ENCODE assay signal across 10 mouse cellular contexts in the genomic region with DNA sequence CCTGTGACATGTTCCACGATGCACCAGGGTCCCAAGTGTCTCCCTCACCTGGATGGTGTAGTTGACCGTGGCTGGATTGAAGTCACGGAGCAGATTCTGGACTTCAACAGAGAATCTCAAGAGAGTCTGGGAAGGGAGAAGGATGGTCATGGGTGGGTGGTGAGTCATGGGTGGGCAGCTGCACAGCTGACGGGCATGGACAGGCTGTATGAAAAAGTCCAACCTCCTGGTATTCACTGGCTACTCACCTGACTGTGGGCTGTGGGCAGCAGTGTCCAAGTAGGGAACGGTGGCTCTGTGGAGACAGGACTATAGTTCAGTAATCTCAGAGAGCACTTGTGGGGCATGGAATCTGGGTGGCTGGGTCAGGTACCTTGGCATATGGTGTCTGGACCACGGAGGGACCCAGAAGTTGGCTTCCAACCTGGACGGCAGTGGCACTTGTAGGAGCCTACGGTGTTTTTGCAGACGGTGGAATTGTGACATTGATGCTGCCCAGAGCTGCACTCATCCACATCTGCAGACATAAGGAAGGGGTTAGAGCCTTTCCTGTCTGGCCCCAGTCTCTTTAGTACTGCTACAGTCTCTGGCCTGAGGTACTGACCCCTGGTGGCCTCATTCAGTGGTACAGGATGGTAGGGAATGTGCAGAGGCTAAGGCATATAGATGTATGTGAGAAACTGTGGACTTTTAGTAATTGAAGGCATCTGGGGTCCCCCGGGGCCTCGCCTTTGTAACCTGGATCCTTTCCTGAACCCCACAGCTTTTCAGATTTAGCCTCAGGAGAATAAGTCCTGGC. TPM values are rescaled to one million over a fixed set of nuclear protein-coding genes. Genes with fewer than 3 reads are reported as not detected.
DNase-seq lines count a peak whose midpoint lies in the region; ATAC-seq and TF ChIP-seq lines count a peak whose summit lies in the region.
"Had no signal": no experiment of that assay in that cellular context is flagged by ENCODE, and none has a peak within 500 bp of the region (broad histone marks: within the 10 kb centered on the region; RNA-seq: fewer than 3 reads in every experiment).

No protein-coding gene starts in this region.

- H3K27ac ChIP-seq in cerebellum, adult 2 months (ENCODE audit: insufficient read depth, low read length) = no peak overlapping the region
- no peak overlapping the region for H3K27ac ChIP-seq in lung, embryonic 14.5 days (ENCODE audit: low read depth)
- no peak overlapping the region for H3K27ac ChIP-seq in embryonic fibroblast, embryonic 13.5 days (ENCODE audit: insufficient read depth, low read length)
- H3K27ac ChIP-seq: embryonic facial prominence, embryonic 15.5 days; macrophage had no signal

- 81% methylated on average over 11 of the region's 11 CpGs for WGBS in cerebellum, adult 2 months
- whole genome bisulfite sequencing in lung, embryonic 14.5 days = 78% methylated on average over 11 of the region's 11 CpGs

- no peak for DNase-seq in cerebellum, adult 2 months
- no peak for DNase-seq in cerebellum, postnatal 36 days
- DNase-seq in lung, embryonic 14.5 days = peak; percentile 61
- no peak for DNase-seq in lung, adult 18-20 months
- DNase-seq in frontal cortex, adult 2 months (ENCODE audit: extremely low spot score in 1 of 2, low spot score in 1 of 2) = no peak
- no peak for DNase-seq in urinary bladder, adult 18-20 months (ENCODE audit: low spot score in 2 of 2)

- H3K36me3 ChIP-seq in lung, embryonic 14.5 days (ENCODE audit: insufficient read depth) = peaks cover 56% of the 10 kb centered on the region
- H3K36me3 ChIP-seq in myocyte (ENCODE audit: control insufficient read depth, insufficient read depth) = peaks cover 33% of the 10 kb centered on the region

- H3K4me3 ChIP-seq in cerebellum, adult 2 months (replicated peaks; ENCODE audit: insufficient read depth, low read depth, low read length) = no peak overlapping the region
- no peak overlapping the region for H3K4me3 ChIP-seq in lung, embryonic 14.5 days (ENCODE audit: low read depth, low read length)
- no peak overlapping the region for H3K4me3 ChIP-seq in embryonic fibroblast, embryonic 13.5 days (ENCODE audit: insufficient read depth, low read length)
- H3K4me3 ChIP-seq in myocyte = no peak overlapping the region
- H3K4me3 ChIP-seq: embryonic facial prominence, embryonic 15.5 days had no signal

- H3K4me2 ChIP-seq in lung, embryonic 14.5 days = no peak overlapping the region
- H3K4me2 ChIP-seq in myocyte (ENCODE audit: low read depth) = no peak overlapping the region
- H3K4me2 ChIP-seq: embryonic facial prominence, embryonic 15.5 days had no signal

- no peak for TF ChIP-seq POLR2A in cerebellum, adult 2 months (IDR thresholded peaks at IDR 0.05; ENCODE audit: borderline replicate concordance, insufficient read depth, low read length)
- TF ChIP-seq POLR2A in embryonic fibroblast, embryonic 13.5 days (IDR thresholded peaks at IDR 0.05; ENCODE audit: low read depth, low read length) = no peak
- peak; percentile 8 for TF ChIP-seq POLR2A in myocyte (IDR thresholded peaks at IDR 0.05; ENCODE audit: insufficient read length, low read depth)

- peak; percentile 47; the same call in 1 of the 2 replicates for TF ChIP-seq CTCF in cerebellum, adult 2 months (IDR thresholded peaks at IDR 0.05; ENCODE audit: borderline replicate concordance, insufficient read depth, low read depth, low read length)
- TF ChIP-seq CTCF in lung, embryonic 14.5 days (IDR thresholded peaks at IDR 0.05; ENCODE audit: low read depth) = peak; percentile 71
- peak; percentile 43; the same call in 1 of the 2 replicates for TF ChIP-seq CTCF in embryonic fibroblast, embryonic 13.5 days (IDR thresholded peaks at IDR 0.05; ENCODE audit: borderline replicate concordance, insufficient read depth, low read length)

- H3ac ChIP-seq in myocyte (ENCODE audit: control insufficient read depth, insufficient read length) = no peak overlapping the region

- H3K9me3 ChIP-seq in lung, embryonic 14.5 days (ENCODE audit: low read depth, low read length) = no peaks in the 10 kb centered on the region
- H3K9me3 ChIP-seq: embryonic facial prominence, embryonic 15.5 days had no signal

- H3K79me2 ChIP-seq in myocyte (ENCODE audit: control insufficient read depth, insufficient read depth) = peaks cover 9% of the 10 kb centered on the region

- no peak overlapping the region for H3K9ac ChIP-seq in lung, embryonic 14.5 days
- H3K9ac ChIP-seq: embryonic facial prominence, embryonic 15.5 days had no signal

- no peaks in the 10 kb centered on the region for H3K4me1 ChIP-seq in cerebellum, adult 2 months (ENCODE audit: control insufficient read depth, insufficient read depth, low read length)
- H3K4me1 ChIP-seq in lung, embryonic 14.5 days (ENCODE audit: insufficient read depth) = no peaks in the 10 kb centered on the region
- H3K4me1 ChIP-seq in embryonic fibroblast, embryonic 13.5 days (ENCODE audit: control insufficient read depth, insufficient read depth, low read length) = no peaks in the 10 kb centered on the region

- no peaks in the 10 kb centered on the region for H3K27me3 ChIP-seq in cerebellum, adult 2 months (ENCODE audit: control insufficient read depth, insufficient read depth, low read length)
- no peaks in the 10 kb centered on the region for H3K27me3 ChIP-seq in lung, embryonic 14.5 days (ENCODE audit: insufficient read depth, low read length)
- H3K27me3 ChIP-seq in myocyte (ENCODE audit: control insufficient read depth, insufficient read depth, insufficient read length) = no peaks in the 10 kb centered on the region
- H3K27me3 ChIP-seq: embryonic facial prominence, embryonic 15.5 days had no signal

- no peak; the same call in 1 of the 2 replicates for ATAC-seq in lung, embryonic 14.5 days (ENCODE audit: insufficient read depth)

TF ChIP-seq in myocyte, 11 proteins besides CTCF, POLR2A, EP300 and RAD21:
- TF ChIP-seq SRF (IDR thresholded peaks at IDR 0.05; ENCODE audit: control insufficient read depth, insufficient read length, low read depth) (no peak), MYOD1 (IDR thresholded peaks at IDR 0.05; ENCODE audit: control insufficient read depth in 1 of 3, insufficient read length in 2 of 3, low read depth in 2 of 3) (peak in 2 of 3 experiments; percentile 44 to 67), POLR2AphosphoS2 (IDR thresholded peaks at IDR 0.05; ENCODE audit: insufficient read length, low read depth) (peak; percentile 51)
TF ChIP-seq in myocyte: peak in this region for 2.

RNA-seq across cellular contexts. Expression of a gene that starts 11.9 kb away (rescaled TPM):
- 22.7 and 23.8 TPM in 2 replicates for polyA plus RNA-seq in cerebellum, adult 2 months (2012; rRNA removed)
- 56.9 and 57.0 TPM in 2 replicates for polyA plus RNA-seq in lung, embryonic 14.5 days (2014; fragmentation: Nextera tagmentation; extraction: Ambion mirVana)
- polyA plus RNA-seq in embryonic fibroblast, embryonic 13.5 days (2011; ENCODE audit: insufficient read length, low read depth, missing spikeins) = 66.4 and 95.6 TPM in 2 replicates
- polyA plus RNA-seq in myocyte (2012; fragmentation: generic; extraction: Trizol) = 137 TPM
- 21.8 and 23.0 TPM in 2 replicates for polyA plus RNA-seq in frontal cortex, adult 2 months (2012; rRNA removed)

RNA-seq across cellular contexts. Expression of a gene that starts 14.2 kb away (rescaled TPM):
- polyA plus RNA-seq in cerebellum, adult 2 months (2012; rRNA removed) = 30.0 and 31.5 TPM in 2 replicates
- 184 and 199 TPM in 2 replicates for polyA plus RNA-seq in lung, embryonic 14.5 days (2014; fragmentation: Nextera tagmentation; extraction: Ambion mirVana)
- 64.2 and 70.2 TPM in 2 replicates for polyA plus RNA-seq in embryonic fibroblast, embryonic 13.5 days (2011; ENCODE audit: insufficient read length, low read depth, missing spikeins)
- polyA plus RNA-seq in myocyte (2012; fragmentation: generic; extraction: Trizol) = 113 TPM
- 27.2 and 30.6 TPM in 2 replicates for polyA plus RNA-seq in frontal cortex, adult 2 months (2012; rRNA removed)

RNA-seq across cellular contexts. Expression of a gene that starts 30.2 kb away (rescaled TPM):
- 59.8 and 62.7 TPM in 2 replicates for polyA plus RNA-seq in cerebellum, adult 2 months (2012; rRNA removed)
- 35.8 and 37.7 TPM in 2 replicates for polyA plus RNA-seq in lung, embryonic 14.5 days (2014; fragmentation: Nextera tagmentation; extraction: Ambion mirVana)
- 40.2 and 41.2 TPM in 2 replicates for polyA plus RNA-seq in embryonic fibroblast, embryonic 13.5 days (2011; ENCODE audit: insufficient read length, low read depth, missing spikeins)
- 34.1 TPM for polyA plus RNA-seq in myocyte (2012; fragmentation: generic; extraction: Trizol)
- 51.9 and 61.9 TPM in 2 replicates for polyA plus RNA-seq in frontal cortex, adult 2 months (2012; rRNA removed)
